Mouse (Mus musculus) MEL (cell line): ENCODE data around the gene Spag6l. TPM values are rescaled to one million over a fixed set of nuclear protein-coding genes. Genes with fewer than 3 reads are reported as not detected.
A peak's percentile ranks its signal among the peaks of the same experiment; 100 is the strongest.

Source experiments
- DNase-seq: peaks from one replicate; pipeline ENCODE4 v3.0.0; 2011; ENCODE audit warnings: low read depth, low spot score
- H3K27ac ChIP-seq: 2 replicates; pipeline ENCODE4 v1.5.1; 2012; ENCODE audit warnings: low read depth, mild to moderate bottlenecking, control low read depth, low read length, moderate library complexity; ENCODE audit not compliant: control insufficient read depth
- H3K27me3 ChIP-seq, 2 experiments: fragments of 150-350 bp in 1 of 2; sonication (generic) in 1 of 2; 2 replicates each; pipeline ENCODE4 v1.6.1; 2012; ENCODE audit warnings: low read length in 2 of 2, mild to moderate bottlenecking in 2 of 2, improper control_type of control experiment in 1 of 2, moderate library complexity in 1 of 2; ENCODE audit not compliant: insufficient read depth in 2 of 2, control insufficient read depth in 1 of 2
- H3K36me3 ChIP-seq, 2 experiments: 2 replicates each; pipeline ENCODE4 v1.6.1; 2012 to 2014; ENCODE audit warnings: low read length in 2 of 2, improper control_type of control experiment in 1 of 2, inconsistent platforms in 1 of 2, mild to moderate bottlenecking in 1 of 2; ENCODE audit not compliant: insufficient read depth in 2 of 2, control insufficient read depth in 1 of 2
- H3K4me1 ChIP-seq, 2 experiments: fragments of 150-350 bp in 1 of 2; sonication (generic) in 1 of 2; 2 replicates each; pipeline ENCODE4 v1.6.1; 2012; ENCODE audit warnings: low read length in 2 of 2, improper control_type of control experiment in 1 of 2, mild to moderate bottlenecking in 1 of 2; ENCODE audit not compliant: insufficient read depth in 2 of 2, control insufficient read depth in 1 of 2
- H3K4me3 ChIP-seq, 2 experiments: fragments of 150-350 bp in 1 of 2; sonication (generic) in 1 of 2; 2 replicates each; pipeline ENCODE4 v1.5.1; 2012; ENCODE audit warnings: low read depth in 2 of 2, low read length in 2 of 2, mild to moderate bottlenecking in 2 of 2, moderate library complexity in 2 of 2, control low read depth in 1 of 2, improper control_type of control experiment in 1 of 2; ENCODE audit not compliant: control insufficient read depth in 1 of 2, insufficient read depth in 1 of 2
- H3K79me2 ChIP-seq: 2 replicates; pipeline ENCODE4 v1.6.1; 2012; ENCODE audit warnings: mild to moderate bottlenecking, low read length, moderate library complexity; ENCODE audit not compliant: control insufficient read depth, poor library complexity, insufficient read depth
- H3K9ac ChIP-seq: 2 replicates; pipeline ENCODE4 v1.6.1; 2012; ENCODE audit warnings: low read depth, mild to moderate bottlenecking, control low read depth, low read length, moderate library complexity; ENCODE audit not compliant: control insufficient read depth, poor library complexity, severe bottlenecking
- H3K9me3 ChIP-seq: fragments of 150-350 bp; sonication (generic); replicated peaks from 2 replicates; pipeline ENCODE4 v1.6.1; 2012; ENCODE audit warnings: mild to moderate bottlenecking, low read length, improper control_type of control experiment, moderate library complexity; ENCODE audit not compliant: insufficient read depth
- BHLHE40 ChIP-seq: IDR thresholded peaks from 2 replicates; pipeline ENCODE4 v1.6.1; 2012; ENCODE audit warnings: low read depth, mild to moderate bottlenecking, inconsistent platforms, low read length, improper control_type of control experiment, borderline replicate concordance
- CHD2 ChIP-seq: IDR thresholded peaks from 2 replicates; pipeline ENCODE4 v1.6.1; 2011; ENCODE audit warnings: low read length, improper control_type of control experiment
- EP300 ChIP-seq, 2 experiments: IDR thresholded peaks; 2 replicates each; pipeline ENCODE4 v1.6.1; 2011; ENCODE audit warnings: improper control_type of control experiment in 2 of 2, low read length in 2 of 2, low read depth in 1 of 2, mild to moderate bottlenecking in 1 of 2
- KAT2A ChIP-seq: conservative IDR thresholded peaks from 2 replicates; pipeline ENCODE4 v1.6.1; 2012; ENCODE audit warnings: low read depth, low read length, improper control_type of control experiment, inconsistent platforms
- MEF2A ChIP-seq: IDR thresholded peaks from 2 replicates; pipeline ENCODE4 v1.6.1; 2014; ENCODE audit warnings: low read depth, mild to moderate bottlenecking, inconsistent platforms, low read length, improper control_type of control experiment; ENCODE audit not compliant: poor library complexity, insufficient replicate concordance, severe bottlenecking; ENCODE audit errors: extremely low read depth
- NRF1 ChIP-seq: IDR thresholded peaks from 2 replicates; pipeline ENCODE4 v1.6.1; 2014; ENCODE audit warnings: low read depth, mild to moderate bottlenecking, inconsistent platforms, low read length, improper control_type of control experiment, moderate library complexity; ENCODE audit not compliant: poor library complexity, insufficient read depth, severe bottlenecking
- POLR2A ChIP-seq, 2 experiments: IDR thresholded peaks; 2 replicates each; pipeline ENCODE4 v1.6.1; 2011 to 2012; ENCODE audit warnings: low read length in 2 of 2, mild to moderate bottlenecking in 2 of 2, control low read depth in 1 of 2, improper control_type of control experiment in 1 of 2, low read depth in 1 of 2, moderate library complexity in 1 of 2; ENCODE audit not compliant: control insufficient read depth in 1 of 2, insufficient read depth in 1 of 2, poor library complexity in 1 of 2
- POLR2AphosphoS2 ChIP-seq: IDR thresholded peaks from 2 replicates; pipeline ENCODE4 v1.6.1; 2011; ENCODE audit warnings: low read length, improper control_type of control experiment
- RCOR1 ChIP-seq: IDR thresholded peaks from 2 replicates; pipeline ENCODE4 v1.6.1; 2012; ENCODE audit warnings: low read depth, mild to moderate bottlenecking, inconsistent platforms, low read length, improper control_type of control experiment
- TBP ChIP-seq: IDR thresholded peaks from 2 replicates; pipeline ENCODE4 v1.8.0; 2011; ENCODE audit warnings: low read depth, low read length, improper control_type of control experiment
- USF1 ChIP-seq: IDR thresholded peaks from 2 replicates; pipeline ENCODE4 v1.6.1; 2014; ENCODE audit warnings: low read depth, mild to moderate bottlenecking, inconsistent platforms, low read length, improper control_type of control experiment, moderate library complexity
- USF2 ChIP-seq, 2 experiments: IDR thresholded peaks; 2 replicates each; pipeline ENCODE4 v1.6.1; 2011 to 2012; ENCODE audit warnings: improper control_type of control experiment in 2 of 2, low read length in 2 of 2, borderline replicate concordance in 1 of 2, inconsistent platforms in 1 of 2, low read depth in 1 of 2, mild to moderate bottlenecking in 1 of 2; ENCODE audit not compliant: insufficient read depth in 1 of 2
- ZKSCAN1 ChIP-seq: IDR thresholded peaks from 2 replicates; pipeline ENCODE4 v1.6.1; 2012; ENCODE audit warnings: low read depth, mild to moderate bottlenecking, inconsistent platforms, low read length, improper control_type of control experiment, moderate library complexity
- ZNF384 ChIP-seq: IDR thresholded peaks from 2 replicates; pipeline ENCODE4 v1.6.1; 2012; ENCODE audit warnings: low read depth, mild to moderate bottlenecking, inconsistent platforms, low read length, improper control_type of control experiment
- polyA plus RNA-seq, 2 experiments: library from polyadenylated mRNA; stranded (reverse) in 1 of 2; unstranded in 1 of 2; fragments of >175 nt in 1 of 2; fragments of >200 nt in 1 of 2; gene quantifications; 2 replicates each; pipeline versions ENCODE4 v1.2.1 to v1.2.4; 2012; ENCODE audit warnings: low replicate concordance in 2 of 2, low read depth in 1 of 2; ENCODE audit not compliant: insufficient read length in 2 of 2, insufficient read depth in 1 of 2, missing spikeins in 1 of 2
- total RNA-seq: library from RNA; depleted of rRNA; stranded (reverse); fragments of 300-350 nt; gene quantifications from 2 replicates; pipeline ENCODE4 v1.2.3, GENCODE M21; 2012

Spag6l gene
- total and polyA plus RNA-seq, 3 experiments, result not detected

DNA sequence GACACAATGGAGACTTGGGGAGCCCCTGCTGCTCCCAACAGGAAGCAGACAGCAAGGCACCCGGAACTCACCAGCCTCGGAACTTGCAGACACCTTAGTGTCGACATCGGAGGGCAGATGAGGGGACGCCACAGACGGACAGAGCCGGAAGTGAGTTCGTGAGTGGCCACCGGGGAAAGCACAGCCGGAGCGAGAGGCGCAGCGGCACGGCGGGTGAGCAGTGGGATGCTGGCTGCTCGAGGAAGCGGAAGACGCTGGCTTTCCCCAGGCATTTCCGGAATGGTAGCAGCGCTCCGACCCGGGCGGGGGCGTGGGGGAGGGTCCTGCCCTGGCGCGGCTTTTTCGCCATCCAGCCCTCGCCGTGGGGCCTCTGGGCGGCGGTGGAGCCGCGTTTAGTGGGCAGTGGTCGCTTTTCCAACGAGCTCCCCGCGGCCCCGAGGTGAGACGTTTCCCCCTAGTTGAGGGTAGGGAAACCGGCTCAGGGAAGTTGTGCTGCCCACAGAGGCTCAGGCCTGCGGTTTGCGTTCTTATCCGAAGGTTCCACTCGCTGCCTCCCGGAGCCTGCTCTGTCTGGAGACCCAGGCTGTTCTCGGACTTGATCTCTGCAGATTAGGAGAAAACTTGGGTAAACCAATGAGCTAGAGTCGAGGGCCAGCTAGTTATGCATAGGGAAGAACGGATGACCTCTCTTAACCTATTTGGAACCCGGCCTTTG lies 41.5 kb upstream of the Spag6l start, which contains the start of the genes Top3b and Vpreb1 (continued):
- TF ChIP-seq ZKSCAN1, result no peak
- TF ChIP-seq RCOR1, result peak; percentile 62; the same call in 1 of the 2 replicates
- no peak for TF ChIP-seq MEF2A

DNA sequence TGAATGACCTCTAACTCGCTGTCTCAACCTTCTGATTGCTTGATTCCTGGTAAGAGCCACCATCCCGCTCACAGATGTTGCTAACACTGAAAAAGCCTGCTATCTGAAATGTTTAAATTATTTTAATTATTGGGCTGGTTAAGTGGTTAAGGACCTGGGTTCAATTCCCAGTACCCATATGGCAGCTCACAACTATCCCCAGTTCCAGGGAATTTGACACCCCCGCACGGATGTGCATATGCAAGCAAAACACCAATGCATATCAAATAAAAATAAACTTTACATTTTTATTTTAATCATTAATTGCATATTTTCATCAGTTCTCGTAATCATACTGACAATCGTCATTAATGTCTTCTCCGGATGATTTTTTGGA lies 41.0 kb upstream of the Spag6l start:
- no peak for DNase-seq
- Histone ChIP-seq H3K9me3 (no peaks in the 10 kb centered on the region), H3K79me2 (peaks cover 14% of the 10 kb centered on the region), H3K36me3 (peaks cover 0 to 28% of the 10 kb centered on the region in 2 experiments; a peak in 3 of 4 replicates), H3K4me1 (peaks cover 4 to 10% of the 10 kb centered on the region in 2 experiments), H3K27ac (0 out of 2 replicates have a peak overlapping the region, but pooled peaks have one; percentile 14), H3K4me3 (peak overlapping the region; percentile 94 to 95), H3K27me3 (no peaks in the 10 kb centered on the region), H3K9ac (peak overlapping the region; percentile 98; the same call in 1 of the 2 replicates)
- TF ChIP-seq USF2 (IDR thresholded peaks at IDR 0.05; ENCODE audit: borderline replicate concordance in 1 of 2, insufficient read depth in 1 of 2, low read depth in 1 of 2, low read length in 2 of 2) (no peak), POLR2AphosphoS2 (no peak), POLR2A (IDR thresholded peaks at IDR 0.05; ENCODE audit: control insufficient read depth in 1 of 2, insufficient read depth in 1 of 2, low read depth in 1 of 2, low read length in 2 of 2, poor library complexity in 1 of 2) (no peak; a peak in 1 of 4 replicates), BHLHE40 (no peak), ZNF384 (no peak), KAT2A (no peak), EP300 (IDR thresholded peaks at IDR 0.05; ENCODE audit: low read depth in 1 of 2, low read length in 2 of 2) (no peak), RCOR1 (no peak), TBP (no peak), NRF1 (no peak), USF1 (no peak)

DNA sequence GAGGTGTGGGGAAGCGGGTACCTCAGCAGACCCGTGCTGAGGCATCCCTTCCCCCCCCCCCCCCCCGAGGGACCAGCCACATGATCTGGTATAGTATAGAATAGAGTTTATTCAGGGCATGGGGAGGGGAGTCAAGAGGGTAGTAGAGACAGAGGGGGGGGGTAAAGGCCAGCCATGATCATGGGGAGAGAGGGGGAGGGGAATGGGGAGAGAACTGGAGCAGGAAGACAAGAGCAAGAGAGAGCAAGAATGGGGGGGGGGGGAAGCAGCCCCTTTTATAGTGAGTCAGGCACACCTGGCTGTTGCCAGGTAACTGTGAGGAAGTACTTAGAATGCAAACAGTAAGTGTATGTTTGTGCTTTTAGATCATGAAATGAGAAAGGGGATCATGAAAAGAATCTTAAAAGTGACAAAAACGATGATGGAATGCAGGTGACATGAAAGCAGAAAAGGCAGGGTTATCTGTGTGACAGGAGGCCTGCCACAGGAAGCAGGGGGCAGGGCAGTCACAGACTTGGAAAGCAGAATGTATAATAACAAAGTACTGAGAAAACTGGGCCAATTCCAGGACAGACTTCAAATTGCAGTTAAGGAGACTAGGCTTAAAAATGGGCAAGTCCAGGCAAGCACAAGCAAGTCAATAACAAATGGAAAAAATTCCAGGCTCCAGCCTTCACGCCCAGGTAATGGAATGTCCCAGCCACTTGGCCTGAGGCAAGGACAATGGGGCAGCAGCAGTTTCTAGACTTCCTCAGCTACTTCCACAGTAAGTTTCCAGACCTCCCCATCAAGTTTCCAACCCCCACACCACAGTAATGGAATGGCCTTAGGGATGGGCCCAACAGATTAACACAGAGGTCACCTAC lies 36.7 kb upstream of the Spag6l start:
- TF ChIP-seq EP300 (IDR thresholded peaks at IDR 0.05; ENCODE audit: low read depth in 1 of 2, low read length in 2 of 2) (peak; percentile 37; a peak in 1 of 4 replicates), CHD2 (no peak)
- Histone ChIP-seq H3K27me3 (no peaks in the 10 kb centered on the region), H3K4me3 (no peak overlapping the region), H3K9ac (no peak overlapping the region), H3K27ac (peak overlapping the region; percentile 47; the same call in 1 of the 2 replicates), H3K79me2 (peaks cover 4% of the 10 kb centered on the region), H3K9me3 (no peaks in the 10 kb centered on the region), H3K36me3 (peaks cover 0 to 27% of the 10 kb centered on the region in 2 experiments; a peak in 2 of 4 replicates), H3K4me1 (peaks cover 2 to 17% of the 10 kb centered on the region in 2 experiments; a peak in 3 of 4 replicates)
- peak; percentile 42 for DNase-seq
